Mouse (Mus musculus): ENCODE results near the gene Klrb1a.
A peak's percentile ranks its signal among the peaks of the same experiment; 100 is the strongest.
"Not testable (repeated sequence)": the region's sequence is repeated elsewhere in the genome, so short reads cannot be mapped to it uniquely, and the experiment has no call there.

The Klrb1a gene

DNA sequence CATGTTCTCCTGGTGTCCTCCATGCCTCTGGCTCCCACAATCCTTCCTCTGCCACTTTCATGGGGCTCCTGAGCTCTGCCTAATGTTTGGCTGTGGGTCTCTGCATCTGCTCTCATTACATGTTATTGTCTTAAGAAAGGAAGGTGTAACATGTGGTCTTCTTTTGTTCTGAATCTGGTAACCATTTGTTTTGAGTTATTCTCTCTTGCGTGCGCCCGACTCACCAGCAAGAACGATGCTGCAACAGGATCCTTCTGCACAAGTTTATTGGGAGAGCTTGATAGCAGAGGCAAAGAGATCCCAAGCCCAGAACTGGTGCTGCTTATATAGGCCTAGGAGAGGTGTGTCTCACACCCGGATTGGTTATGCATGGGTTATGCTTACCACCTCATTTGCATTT, at the start of gene Klrb1a:
Klrb1a (minus strand) TSS at position 101 of the 400 bp plus-strand sequence.
- not testable (repeated sequence) for DNase-seq (ENCODE audit: low read depth, low spot score)

DNA sequence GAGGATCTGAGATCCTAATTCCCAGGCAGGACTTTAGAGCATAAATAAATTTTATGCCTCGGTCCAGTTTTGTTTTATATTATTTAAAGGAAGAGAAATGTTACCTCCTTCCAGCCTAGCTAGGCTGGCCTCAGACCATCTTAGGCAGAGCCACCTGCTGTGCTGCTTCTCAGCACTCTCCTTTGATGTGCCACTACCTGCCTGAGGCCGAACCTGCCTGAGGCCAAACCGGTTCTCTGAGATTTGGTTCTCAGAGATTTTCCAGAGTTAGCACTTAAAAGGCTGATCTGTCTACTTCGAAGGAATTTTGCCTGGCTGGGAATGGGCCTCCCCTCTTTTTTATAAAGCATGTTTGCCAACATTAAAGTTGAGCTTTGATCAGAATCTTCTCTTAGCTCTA, 46.6 kb upstream of the Klrb1a start:
- no peak for DNase-seq (ENCODE audit: low read depth, low spot score)

DNA sequence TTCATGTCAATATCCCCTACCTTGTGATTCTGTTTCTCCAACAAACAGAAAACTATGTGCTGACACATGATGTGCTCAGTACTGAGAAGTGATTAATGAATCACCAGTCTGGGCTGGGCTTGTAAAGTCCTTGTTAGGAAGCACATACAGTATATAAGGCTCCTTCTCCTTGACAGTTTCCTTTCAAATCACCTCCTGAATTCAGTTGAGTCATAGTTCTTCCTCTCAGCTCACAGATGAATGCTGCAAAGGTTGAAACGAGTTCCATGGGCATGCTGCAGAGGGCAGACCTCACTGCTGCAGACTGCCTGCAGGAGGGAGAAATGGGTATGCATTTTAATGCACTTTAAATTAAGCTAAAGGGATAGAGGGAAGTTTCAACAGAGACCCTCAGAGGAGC, 38.9 kb upstream of the Klrb1a start, which contains the start of gene Clec2h:
Clec2h (plus strand) TSS at position 180 of the 400 bp plus-strand sequence.
- no peak for DNase-seq (ENCODE audit: low read depth, low spot score)

DNA sequence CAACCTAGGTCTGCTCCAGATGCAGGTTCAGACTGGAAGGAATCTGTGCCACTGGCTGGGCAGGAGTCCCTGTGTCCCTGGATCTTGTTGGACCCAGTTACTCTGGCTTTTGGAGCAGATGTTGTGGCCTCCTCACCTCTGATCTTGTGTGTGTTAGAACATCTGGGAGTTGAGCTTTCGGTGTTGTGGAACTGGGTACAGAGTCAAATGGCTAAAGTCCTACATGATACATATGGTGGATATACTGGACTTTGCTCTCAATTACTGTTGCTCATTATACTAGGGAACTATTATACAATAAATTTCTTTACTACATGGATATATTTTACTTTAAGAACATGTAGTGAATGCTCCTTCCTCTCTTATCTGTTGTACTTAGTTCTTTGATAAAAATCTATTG, 37.9 kb upstream of the Klrb1a start:
- no peak for DNase-seq (ENCODE audit: low read depth, low spot score)

DNA sequence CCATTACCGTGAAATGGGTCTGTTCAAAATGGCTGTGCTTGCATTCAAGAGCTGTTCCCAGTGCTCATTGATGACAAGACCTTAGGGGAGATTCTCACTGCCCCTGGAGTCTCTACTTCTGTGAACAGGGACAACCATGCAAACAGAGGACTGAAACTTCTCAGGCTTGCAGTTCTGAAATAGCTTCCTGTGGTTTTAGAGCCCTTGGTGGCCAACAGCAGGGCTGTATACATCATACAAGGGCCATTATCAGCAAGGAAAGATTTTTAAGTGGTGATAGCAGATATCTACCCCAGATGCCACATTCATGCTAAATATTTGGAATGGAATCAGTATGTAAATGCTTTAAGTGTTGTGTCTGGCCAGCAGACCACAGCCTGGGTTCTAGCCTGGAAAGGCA, 29.6 kb upstream of the Klrb1a start:
- DNase-seq (ENCODE audit: low read depth, low spot score): no peak

DNA sequence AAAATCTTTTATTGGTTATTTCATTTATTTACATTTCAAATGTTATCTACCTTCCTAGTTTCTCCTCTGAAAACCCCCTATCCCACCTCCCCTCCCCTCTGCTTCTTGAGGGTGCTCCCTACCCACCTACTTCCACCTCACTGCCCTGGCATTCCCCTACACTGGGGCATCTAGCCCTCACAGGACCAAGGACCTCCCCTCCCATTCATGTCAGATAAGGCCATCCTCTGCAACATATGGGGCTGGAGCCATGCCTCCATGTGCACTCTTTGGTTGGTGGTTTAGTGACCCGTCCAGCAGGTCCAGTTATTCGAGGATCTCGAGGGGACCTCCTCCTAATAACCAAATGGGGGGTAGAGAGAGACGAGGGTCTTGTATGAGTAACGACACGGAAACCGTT, 27.5 kb upstream of the Klrb1a start:
- DNase-seq (ENCODE audit: low read depth, low spot score): not testable (repeated sequence)

DNA sequence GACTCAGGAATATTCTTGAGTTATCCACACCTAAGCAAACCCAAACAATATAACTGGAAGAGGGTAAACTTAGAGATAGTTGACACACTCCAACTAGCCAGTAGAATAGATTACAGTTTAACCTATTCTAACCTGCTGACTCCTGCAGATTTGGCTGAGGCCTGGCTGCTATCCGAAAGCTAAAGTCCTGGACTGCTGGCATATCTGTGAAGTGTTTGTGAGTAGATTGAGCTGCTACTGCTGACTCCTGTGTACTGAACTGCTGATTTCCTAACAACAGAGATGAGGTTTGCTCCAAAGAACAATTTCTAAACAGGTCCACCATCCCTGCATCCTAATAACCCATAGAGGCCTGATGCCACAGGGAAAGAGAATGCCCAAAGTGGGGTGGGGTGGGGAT, 26.9 kb upstream of the Klrb1a start:
- no peak for DNase-seq (ENCODE audit: low read depth, low spot score)

DNA sequence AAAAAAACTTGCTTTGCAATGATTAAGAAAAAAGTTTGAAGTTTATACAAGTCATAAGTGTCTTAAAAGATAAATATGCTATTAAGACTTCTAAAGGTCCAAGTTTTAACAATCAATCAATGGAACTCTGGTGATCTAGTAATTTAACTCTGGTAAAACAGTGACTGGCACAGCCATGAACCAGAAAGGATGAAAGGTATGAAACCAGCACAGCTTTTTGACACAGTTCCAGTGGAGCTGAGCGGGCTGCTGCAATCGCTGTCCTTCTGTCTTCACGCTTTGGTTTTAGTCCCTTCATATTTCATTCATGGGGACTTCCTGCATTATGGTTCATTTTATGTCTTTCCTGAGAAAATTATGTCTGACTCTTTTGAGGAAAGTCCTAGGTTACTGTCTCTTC, 26.3 kb upstream of the Klrb1a start:
- DNase-seq (ENCODE audit: low read depth, low spot score): no peak

DNA sequence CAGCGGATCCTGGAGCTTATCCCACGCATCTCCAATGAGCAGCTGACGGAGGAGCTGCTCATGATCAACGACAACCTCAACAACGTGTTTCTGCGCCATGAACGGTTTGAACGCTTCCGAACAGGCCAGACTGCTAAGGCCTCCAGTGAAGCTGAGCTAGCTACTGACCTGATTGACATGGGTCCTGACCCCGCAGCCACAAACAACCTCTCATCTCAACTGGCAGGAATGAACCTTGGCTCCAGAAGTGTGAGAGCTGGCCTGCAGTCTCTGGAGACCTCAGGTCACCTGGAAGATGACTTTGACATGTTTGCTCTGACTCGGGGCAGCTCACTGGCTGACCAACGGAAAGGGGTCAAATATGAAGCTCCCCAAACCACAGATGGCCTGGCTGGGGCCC, 22.4 kb upstream of the Klrb1a start:
- DNase-seq (ENCODE audit: low read depth, low spot score): not testable (repeated sequence)

DNA sequence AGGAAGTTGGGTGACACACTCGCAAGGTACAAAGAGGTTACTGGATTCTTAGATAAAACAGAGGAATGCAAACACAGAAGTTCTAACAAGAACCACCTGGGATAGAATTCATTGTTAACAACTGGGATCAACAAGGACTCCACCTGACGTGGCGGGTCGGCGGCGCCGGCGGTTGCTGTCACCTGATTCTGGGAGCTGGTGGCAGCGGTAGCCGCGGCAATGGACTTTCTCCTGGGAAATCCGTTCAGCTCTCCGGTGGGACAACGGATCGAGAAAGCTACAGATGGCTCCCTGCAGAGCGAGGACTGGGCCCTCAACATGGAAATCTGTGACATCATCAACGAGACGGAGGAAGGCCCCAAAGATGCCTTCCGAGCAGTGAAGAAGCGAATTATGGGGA, 21.4 kb upstream of the Klrb1a start:
- not testable (repeated sequence) for DNase-seq (ENCODE audit: low read depth, low spot score)

DNA sequence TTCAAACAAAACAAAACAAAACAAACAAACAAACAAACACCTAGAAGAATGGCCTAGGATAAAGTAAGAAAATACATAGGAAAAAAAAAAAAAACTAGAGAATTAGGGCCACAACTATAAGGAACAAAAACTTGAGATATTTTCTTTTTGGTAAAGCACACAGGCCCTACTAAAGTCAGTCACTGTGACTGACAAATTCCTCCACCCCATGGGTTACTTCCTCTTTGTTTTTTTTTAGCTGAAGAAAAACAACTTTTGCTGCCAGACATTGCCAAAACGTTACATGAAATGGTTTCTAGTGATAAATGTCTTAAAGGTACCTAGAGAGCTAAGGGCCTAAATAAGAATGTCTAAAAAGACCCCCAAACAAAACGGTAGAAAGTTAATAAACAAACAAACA, 20.7 kb upstream of the Klrb1a start:
- no peak for DNase-seq (ENCODE audit: low read depth, low spot score)

DNA sequence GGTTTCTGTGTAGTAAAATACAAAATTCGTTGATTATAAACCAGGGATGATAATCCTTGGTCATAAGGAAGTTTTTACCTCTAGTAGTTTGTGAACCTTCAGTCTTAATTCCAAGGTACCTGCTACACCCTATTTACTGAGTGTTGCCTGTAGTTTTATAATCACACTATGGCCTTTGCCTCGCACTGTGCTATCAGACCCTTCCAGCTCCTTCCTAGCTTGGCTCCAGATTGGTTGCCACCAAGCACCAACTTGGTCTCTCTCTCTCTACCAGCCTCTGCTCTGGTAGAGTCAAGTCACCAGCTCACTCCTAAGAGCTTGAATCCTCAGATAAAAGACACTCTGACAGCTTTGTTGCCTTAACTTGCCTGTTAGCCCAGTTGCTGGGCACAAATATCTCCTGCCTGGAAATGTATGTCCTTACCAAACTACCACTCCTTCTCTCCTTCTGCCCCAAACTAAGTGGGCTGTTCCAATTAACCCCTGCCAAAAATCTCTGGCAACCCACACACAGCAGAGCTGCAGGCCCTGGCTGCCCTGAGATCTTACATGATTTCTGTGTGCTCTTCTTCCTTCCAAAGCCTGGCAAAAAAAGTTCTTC, 17.9 kb upstream of the Klrb1a start:
- DNase-seq (ENCODE audit: low read depth, low spot score): no peak

DNA sequence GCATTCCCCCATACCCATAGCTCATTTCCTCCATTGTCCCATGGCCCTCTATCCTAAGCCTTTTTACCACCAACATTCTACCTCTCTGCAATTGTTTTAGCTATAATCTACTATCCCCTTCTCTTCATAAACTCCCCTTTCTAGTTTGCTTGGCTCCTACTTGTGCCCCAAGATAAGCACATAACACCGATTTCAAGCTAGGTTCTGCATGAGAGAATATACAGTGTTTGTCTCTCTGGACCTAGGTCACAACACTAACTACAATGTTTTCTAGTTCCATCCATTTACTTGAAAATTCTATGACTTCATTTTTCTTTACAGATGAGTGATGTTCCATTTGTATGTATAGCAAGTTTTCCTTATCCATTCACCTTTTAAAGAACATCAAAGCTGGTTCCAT, 17.3 kb upstream of the Klrb1a start:
- DNase-seq (ENCODE audit: low read depth, low spot score): no peak

DNA sequence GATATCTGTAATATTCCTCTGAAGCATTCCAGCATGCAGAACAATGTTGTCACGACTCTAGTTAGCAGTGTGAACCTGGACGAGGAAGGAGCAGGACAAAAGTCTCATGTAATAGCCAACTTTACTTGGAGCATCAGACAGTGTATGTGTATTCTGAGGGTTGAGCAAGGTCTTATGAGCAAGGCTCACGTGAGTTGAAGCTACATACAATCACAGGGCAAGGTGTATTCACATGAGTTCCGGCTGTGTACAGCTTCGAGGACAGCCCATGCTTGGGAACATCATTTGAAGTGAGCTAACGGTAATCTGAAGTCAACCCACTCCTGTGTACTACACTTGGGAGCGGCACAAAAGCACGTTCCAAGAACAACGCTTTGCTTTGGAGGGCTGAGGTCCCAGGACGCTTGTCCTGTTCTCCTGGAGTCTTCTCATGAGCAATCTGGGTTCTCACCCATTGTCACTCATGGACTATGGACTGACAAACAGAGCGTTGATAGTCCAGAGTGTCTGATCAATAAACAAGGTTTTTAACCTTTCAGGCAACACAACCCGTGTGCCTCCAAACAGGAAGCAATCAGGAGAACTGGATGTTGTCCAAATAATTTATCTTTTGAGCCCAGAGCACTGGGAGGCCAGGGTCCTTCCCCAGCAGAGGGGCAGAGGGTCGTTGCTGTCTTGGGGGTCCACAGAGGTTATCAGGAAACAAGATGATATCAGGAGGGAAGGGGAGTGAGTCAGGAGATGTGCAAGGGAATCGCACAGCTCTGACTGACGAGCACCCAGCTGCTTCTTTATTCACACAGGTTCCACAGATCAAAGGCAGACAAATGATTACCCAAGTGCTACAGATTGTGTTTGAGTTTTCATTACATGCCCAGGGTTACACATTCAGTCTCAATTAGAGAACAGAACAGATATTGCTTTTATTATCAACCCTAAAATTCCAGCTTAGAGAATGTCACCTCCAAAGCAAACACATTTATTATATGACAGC, 7.9 kb upstream of the Klrb1a start:
- not testable (repeated sequence) for DNase-seq (ENCODE audit: low read depth, low spot score)

DNA sequence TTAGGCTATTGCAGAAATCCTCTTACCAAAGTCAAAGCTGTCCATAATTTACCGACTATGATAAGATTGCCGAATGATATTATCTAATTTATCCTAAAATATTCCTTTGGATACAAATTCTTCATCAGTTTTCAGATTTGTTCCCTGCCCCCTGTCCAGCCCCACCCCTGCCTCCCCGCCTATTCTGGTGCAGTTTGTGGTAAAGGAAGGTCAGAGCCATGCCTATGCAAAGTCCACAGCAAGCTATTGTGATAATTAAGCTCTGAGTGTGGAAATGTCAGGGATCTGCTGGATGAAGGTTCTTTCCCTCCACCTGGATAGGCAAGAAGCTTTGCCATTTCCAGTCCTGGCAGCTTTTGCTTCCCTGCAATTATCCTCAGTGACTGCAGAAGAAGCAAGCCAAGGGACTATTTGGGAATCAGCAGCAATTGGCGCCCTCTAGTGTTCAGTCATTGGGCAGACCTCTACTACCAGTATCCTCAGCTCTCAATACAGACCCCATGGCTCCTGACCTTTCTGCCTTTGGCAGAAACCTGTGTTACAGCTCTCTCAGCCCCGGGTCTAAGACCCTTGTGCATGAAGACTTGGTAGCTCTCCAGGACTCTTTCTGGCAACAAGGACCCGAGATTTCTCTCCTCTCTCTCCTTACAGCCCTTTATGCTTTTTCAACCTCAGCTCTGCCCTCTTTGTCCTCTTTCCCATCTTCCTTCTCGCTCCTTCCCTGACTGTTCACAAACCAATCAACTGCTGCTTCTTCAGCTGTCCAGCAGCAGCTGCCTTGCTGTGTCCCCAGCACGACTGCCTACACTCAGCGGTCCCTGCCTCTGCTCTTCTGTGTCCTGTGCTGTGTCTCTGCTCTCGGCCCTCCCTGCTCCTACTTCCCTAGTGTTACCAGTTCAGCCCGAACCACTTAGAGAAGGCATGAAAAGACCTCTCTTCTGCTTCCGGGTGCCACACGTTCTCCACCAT, 6.7 kb upstream of the Klrb1a start:
- DNase-seq (ENCODE audit: low read depth, low spot score): peak; percentile 13

DNA sequence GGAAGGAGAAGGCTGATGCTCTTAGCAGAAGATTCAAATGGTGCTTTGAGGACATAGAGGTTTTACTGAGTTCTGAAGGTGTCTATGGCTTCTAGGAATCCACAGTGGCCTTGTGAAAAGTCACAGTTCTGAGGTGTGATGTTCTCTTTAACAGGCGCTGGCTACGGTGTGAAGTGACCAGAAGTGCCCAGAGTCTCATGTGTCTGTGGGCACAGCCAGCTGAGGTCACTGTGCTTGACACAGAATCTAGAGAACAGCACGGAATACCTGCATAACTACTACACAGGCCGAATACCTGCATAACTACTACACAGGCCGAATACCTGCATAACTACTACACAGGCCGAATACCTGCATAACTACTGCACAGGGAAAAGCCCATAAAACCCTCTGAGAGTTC, 1.9 kb upstream of the Klrb1a start:
- DNase-seq (ENCODE audit: low read depth, low spot score): not testable (repeated sequence)

DNA sequence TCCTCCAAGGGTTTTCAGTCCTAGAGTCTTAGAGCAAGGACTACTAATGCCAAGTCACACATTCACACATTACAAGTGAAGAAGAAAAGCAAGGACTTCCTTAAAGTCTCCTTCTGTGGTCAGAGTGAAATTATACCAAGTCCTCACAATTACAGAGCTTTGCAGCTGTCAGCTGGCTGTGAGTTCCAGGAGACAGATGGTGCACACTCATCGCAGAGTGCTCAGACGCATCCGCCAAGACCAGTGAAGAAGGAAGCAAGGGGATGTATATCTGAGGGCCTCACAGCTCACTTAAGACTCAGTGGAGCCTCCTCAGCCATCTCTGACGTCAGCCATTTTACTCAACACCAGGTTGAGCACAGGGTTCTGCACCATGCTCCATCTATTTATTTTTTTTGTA, 1.1 kb upstream of the Klrb1a start:
- DNase-seq (ENCODE audit: low read depth, low spot score): no peak

DNA sequence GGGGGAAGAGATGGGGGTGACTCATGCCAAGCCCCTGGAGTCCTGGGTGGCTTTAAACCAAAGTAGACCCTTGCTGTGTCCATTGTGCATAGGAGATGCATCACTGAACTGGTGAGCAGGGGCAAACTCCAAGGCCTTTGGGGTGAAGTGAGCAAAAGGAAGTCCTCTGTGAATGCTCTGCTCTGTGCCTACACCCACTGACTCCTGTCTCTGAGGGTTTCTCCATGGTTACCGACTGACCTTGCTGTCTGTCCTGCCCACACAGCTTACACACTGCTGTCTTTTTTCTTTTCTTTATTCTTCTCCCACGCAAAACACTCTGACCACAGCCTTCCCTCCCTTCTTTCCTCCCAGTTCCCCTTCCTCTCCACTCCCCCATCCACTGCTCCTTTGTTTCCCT, 600 bp downstream of the Klrb1a start:
- DNase-seq (ENCODE audit: low read depth, low spot score): no peak

DNA sequence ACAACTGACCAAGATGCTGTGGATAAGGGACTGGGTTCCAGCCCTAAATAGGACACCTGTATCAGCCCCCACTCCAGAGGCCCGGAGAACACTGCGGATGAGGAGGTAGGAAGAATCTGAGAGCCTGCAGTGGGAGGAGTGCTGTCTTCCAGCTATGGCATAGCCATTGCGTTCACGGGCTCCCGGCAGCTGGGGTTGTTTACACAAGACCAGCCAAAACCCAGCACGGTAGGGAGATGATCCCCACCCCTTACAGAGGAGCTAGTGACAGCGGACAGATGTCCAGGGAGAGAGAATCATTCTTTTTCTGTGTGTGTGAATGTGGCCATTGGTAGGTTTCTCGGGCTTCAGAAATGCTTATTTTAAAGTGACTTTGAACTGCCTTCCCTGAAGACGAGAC, 17.0 kb downstream of the Klrb1a start:
- DNase-seq (ENCODE audit: low read depth, low spot score): no peak

DNA sequence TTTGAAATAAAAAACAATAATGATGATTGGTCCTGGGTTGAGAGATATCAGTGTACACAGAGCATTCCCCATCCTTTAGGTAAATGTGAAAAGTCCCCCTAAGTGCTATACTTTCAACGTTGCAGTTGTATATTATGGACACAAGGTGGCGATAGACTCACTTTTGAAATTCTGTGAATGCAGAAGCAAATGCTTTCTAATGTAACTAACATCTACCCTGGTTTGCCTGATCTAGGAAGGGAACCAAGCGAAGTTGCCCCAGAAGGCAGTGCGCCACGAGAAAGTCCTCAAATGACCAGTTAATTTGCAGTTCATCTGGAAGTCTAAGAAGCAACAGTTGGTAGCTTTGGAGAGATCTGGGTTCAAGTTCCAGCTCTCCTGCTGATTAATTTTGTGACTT, 18.8 kb downstream of the Klrb1a start:
- peak; percentile 3 for DNase-seq (ENCODE audit: low read depth, low spot score)

DNA sequence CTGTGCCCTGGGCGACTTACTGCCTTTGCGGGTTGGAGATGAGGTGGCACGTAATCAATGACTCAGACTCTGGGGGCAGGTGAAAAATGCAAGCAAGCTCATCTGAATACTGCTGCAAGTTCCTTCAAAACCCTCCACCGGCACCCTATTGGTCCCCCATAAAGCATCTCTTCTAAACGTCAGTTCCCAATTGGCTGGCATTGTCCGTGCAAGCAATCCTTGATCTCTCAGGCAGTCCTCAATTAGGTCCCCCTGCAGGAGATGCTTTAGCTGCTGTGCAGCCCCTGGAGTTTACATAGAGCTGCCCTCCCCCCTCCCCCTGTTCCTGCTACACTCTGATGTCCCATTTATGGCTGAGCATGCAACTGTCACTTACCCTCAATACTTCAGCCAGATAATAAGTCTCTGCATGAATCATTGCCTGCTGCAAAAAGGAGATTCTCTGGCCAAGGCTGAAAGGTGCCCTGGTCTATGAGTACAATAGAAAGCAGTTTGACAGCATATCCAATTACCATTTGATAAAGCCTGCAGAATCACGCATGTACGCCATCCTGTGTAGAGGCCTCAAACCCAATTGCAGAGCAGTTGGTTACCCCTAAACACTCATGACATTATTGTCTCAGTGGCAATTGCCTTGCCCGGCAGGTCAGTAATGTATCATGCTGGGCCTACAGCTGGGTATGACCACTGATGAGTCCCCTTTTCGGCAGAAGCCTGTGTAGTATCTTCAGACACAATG, 20.7 kb downstream of the Klrb1a start:
- DNase-seq (ENCODE audit: low read depth, low spot score): no peak
